Mouse (Mus musculus) hindbrain, embryonic 14.5 days (tissue): ENCODE data around the gene Morc4. TPM values are rescaled to one million over a fixed set of nuclear protein-coding genes. Genes with fewer than 3 reads are reported as not detected.

Source experiments
- ATAC-seq: fragments of 200-750 bp; cut with Nextera tagmentation; 2 replicates; pipeline ENCODE4 v1.8.0; 2017; ENCODE audit warnings: moderate number of reproducible peaks, mild to moderate bottlenecking, moderate TSS enrichment, moderate library complexity; ENCODE audit not compliant: low FRiP score
- DNase-seq: peaks from one replicate; pipeline ENCODE4 v3.0.0-alpha.2; 2015; ENCODE audit warnings: low spot score
- H3K27ac ChIP-seq: fragments of 300-500 bp; sonication (generic); 2 replicates; pipeline ENCODE4 v1.5.1; 2014; ENCODE audit warnings: mild to moderate bottlenecking, moderate library complexity
- H3K27me3 ChIP-seq: fragments of 300-500 bp; sonication (generic); 2 replicates; pipeline ENCODE4 v1.6.1; 2014; ENCODE audit warnings: mild to moderate bottlenecking, low read length, mixed read lengths; ENCODE audit not compliant: control insufficient read depth, insufficient read depth
- H3K36me3 ChIP-seq: fragments of 300-500 bp; sonication (generic); replicated peaks from 2 replicates; pipeline ENCODE4 v1.6.1; 2014; ENCODE audit not compliant: control insufficient read depth, insufficient read depth
- H3K4me1 ChIP-seq: fragments of 300-500 bp; sonication (generic); replicated peaks from 2 replicates; pipeline ENCODE4 v1.6.1; 2014; ENCODE audit warnings: antibody characterized with exemption, low read length, mixed read lengths; ENCODE audit not compliant: control insufficient read depth, insufficient read depth
- H3K4me2 ChIP-seq: fragments of 300-500 bp; sonication (generic); replicated peaks from 2 replicates; pipeline ENCODE4 v1.6.1; 2014; ENCODE audit warnings: mild to moderate bottlenecking, moderate library complexity
- H3K4me3 ChIP-seq: fragments of 300-500 bp; sonication (generic); replicated peaks from 2 replicates; pipeline ENCODE4 v1.5.1; 2014; ENCODE audit warnings: mild to moderate bottlenecking, low read length
- H3K9ac ChIP-seq: fragments of 300-500 bp; sonication (generic); 2 replicates; pipeline ENCODE4 v1.6.1; 2014
- H3K9me3 ChIP-seq: fragments of 300-500 bp; sonication (generic); 2 replicates; pipeline ENCODE4 v1.6.1; 2016; ENCODE audit warnings: low read length; ENCODE audit not compliant: control insufficient read depth
- WGBS: fragments of 180-500 bp; shearing (Covaris S2); extraction: QIAGEN DNeasy Blood & Tissue Kit; methylation state at CpG from one replicate; pipeline ENCODE4 v1.1.7; 2014; 5-methylcytosine and 5-hydroxymethylcytosine counted together
- polyA plus RNA-seq: library from polyadenylated mRNA; unstranded; fragments of >200 nt; fragmentation: Nextera tagmentation; extraction: Ambion mirVana; gene quantifications from 2 replicates; pipeline ENCODE4 v1.2.1, GENCODE M21; 2014

Morc4 gene
- polyA plus RNA-seq, 1 experiment from 2014 or later = 6.5 TPM

- WGBS = 42% methylated on average over 4 of the region's 4 CpGs
- Histone ChIP-seq H3K27me3 (no peaks in the 10 kb centered on the region), H3K9ac (no peak overlapping the region), H3K4me1 (no peaks in the 10 kb centered on the region), H3K36me3 (no peaks in the 10 kb centered on the region), H3K27ac (no peak overlapping the region), H3K9me3 (no peaks in the 10 kb centered on the region), H3K4me2 (no peak overlapping the region), H3K4me3 (no peak overlapping the region)
- no peak for DNase-seq
- no peak for ATAC-seq
Observed at GRCm38 (mm10) chrX:139777357-139777756, 94.1 kb downstream of the Morc4 start.

GRCm38 (mm10) chrX:139775084-139775612 lies 96.3 kb downstream of the Morc4 start:
- Histone ChIP-seq H3K27me3 (no peaks in the 10 kb centered on the region), H3K4me2 (no peak overlapping the region), H3K4me1 (0 out of 2 replicates have a peak, but pooled peaks cover 4% of the 10 kb centered on the region), H3K9ac (no peak overlapping the region), H3K36me3 (no peaks in the 10 kb centered on the region), H3K27ac (no peak overlapping the region), H3K4me3 (no peak overlapping the region), H3K9me3 (no peaks in the 10 kb centered on the region)
- no peak for DNase-seq
- 70% methylated on average over 7 of the region's 7 CpGs for WGBS
- ATAC-seq = no peak

- Histone ChIP-seq H3K36me3 (no peaks in the 10 kb centered on the region), H3K27ac (no peak overlapping the region), H3K4me2 (no peak overlapping the region), H3K9me3 (no peaks in the 10 kb centered on the region), H3K4me1 (0 out of 2 replicates have a peak, but pooled peaks cover 4% of the 10 kb centered on the region), H3K9ac (no peak overlapping the region), H3K4me3 (no peak overlapping the region), H3K27me3 (no peaks in the 10 kb centered on the region)
- DNase-seq (peak; percentile 61), ATAC-seq (no peak)
- WGBS = 35% methylated on average over 18 of the region's 18 CpGs
Observed at GRCm38 (mm10) chrX:139774309-139775083, 97.0 kb downstream of the Morc4 start.

Other genes with a start within 250 kb of the Morc4 start
- gene Tbc1d8b, start 186.7 kb downstream of the Morc4 start, polyA plus RNA-seq = 0.22 and 0.23 TPM in 2 replicates
- gene Gm15013, start 157.2 kb downstream of the Morc4 start, polyA plus RNA-seq = not detected in 2 replicates
- gene Ripply1, start 89.3 kb downstream of the Morc4 start, polyA plus RNA-seq = not detected in 2 replicates
- 0.83 and 1.2 TPM in 2 replicates for gene Cldn2, start 70.8 kb downstream of the Morc4 start, polyA plus RNA-seq
- gene Rbm41, start 126.9 kb upstream of the Morc4 start, polyA plus RNA-seq = 7.4 and 8.3 TPM in 2 replicates
- gene Nup62cl, start 191.0 kb upstream of the Morc4 start, polyA plus RNA-seq = 1.4 and 1.9 TPM in 2 replicates
- not detected in 2 replicates for gene Pih1h3b, start 191.2 kb upstream of the Morc4 start, polyA plus RNA-seq